Mouse (Mus musculus): Measurements from ENCODE around the gene Arhgef3. TPM values are rescaled to one million over a fixed set of nuclear protein-coding genes. Genes with fewer than 3 reads are reported as not detected.
"Not testable (repeated sequence)": the region's sequence is repeated elsewhere in the genome, so short reads cannot be mapped to it uniquely, and the experiment has no call there.

The Arhgef3 gene
- polyA plus RNA-seq, 1 experiment from 2014 or later = 1.6 TPM

- no peaks in the 10 kb centered on the region for H3K4me1 ChIP-seq
- no peak overlapping the region for H3K9ac ChIP-seq
- H3K27ac ChIP-seq = no peak overlapping the region
- WGBS = 87% methylated on average over 2 of the region's 2 CpGs
- H3K9me3 ChIP-seq (replicated peaks) = no peaks in the 10 kb centered on the region
- no peak overlapping the region for H3K4me2 ChIP-seq
- no peak overlapping the region for H3K4me3 ChIP-seq
- no peaks in the 10 kb centered on the region for H3K27me3 ChIP-seq
- no peaks in the 10 kb centered on the region for H3K36me3 ChIP-seq (ENCODE audit: poor library complexity, severe bottlenecking)
- no peak for ATAC-seq
Measured at GRCm38 (mm10) chr14:27242769-27243168, 128.1 kb downstream of the Arhgef3 start.

GRCm38 (mm10) chr14:27243585-27243984 lies 128.9 kb downstream of the Arhgef3 start:
- H3K27ac ChIP-seq = no peak overlapping the region
- H3K9ac ChIP-seq = no peak overlapping the region
- H3K27me3 ChIP-seq = no peaks in the 10 kb centered on the region
- no peaks in the 10 kb centered on the region for H3K36me3 ChIP-seq (ENCODE audit: poor library complexity, severe bottlenecking)
- H3K9me3 ChIP-seq (replicated peaks) = no peaks in the 10 kb centered on the region
- 84% methylated on average over 5 of the region's 5 CpGs for WGBS
- no peak for ATAC-seq
- H3K4me3 ChIP-seq = no peak overlapping the region
- H3K4me2 ChIP-seq = no peak overlapping the region
- H3K4me1 ChIP-seq = no peaks in the 10 kb centered on the region

- WGBS = 73% methylated on average over 3 of the region's 3 CpGs
- no peak for ATAC-seq
Measured at GRCm38 (mm10) chr14:27244898-27245297, 130.2 kb downstream of the Arhgef3 start.

GRCm38 (mm10) chr14:27246424-27246823 lies 131.7 kb downstream of the Arhgef3 start:
- Histone ChIP-seq H3K4me3 (no peak overlapping the region), H3K36me3 (ENCODE audit: poor library complexity, severe bottlenecking) (no peaks in the 10 kb centered on the region), H3K27ac (no peak overlapping the region), H3K4me2 (no peak overlapping the region), H3K9me3 (replicated peaks) (no peaks in the 10 kb centered on the region), H3K9ac (no peak overlapping the region), H3K4me1 (no peaks in the 10 kb centered on the region), H3K27me3 (no peaks in the 10 kb centered on the region)
- 86% methylated on average over 5 of the region's 5 CpGs for WGBS
- no peak for ATAC-seq

More at GRCm38 (mm10) chr14:27244898-27245297, 130.2 kb downstream of the Arhgef3 start:
- Histone ChIP-seq H3K36me3 (ENCODE audit: poor library complexity, severe bottlenecking) (no peaks in the 10 kb centered on the region), H3K27ac (no peak overlapping the region), H3K4me1 (no peaks in the 10 kb centered on the region), H3K4me2 (no peak overlapping the region), H3K27me3 (no peaks in the 10 kb centered on the region), H3K9ac (no peak overlapping the region), H3K4me3 (no peak overlapping the region), H3K9me3 (replicated peaks) (no peaks in the 10 kb centered on the region)

GRCm38 (mm10) chr14:27246948-27247347 lies 132.2 kb downstream of the Arhgef3 start:
- not testable (repeated sequence) for H3K4me3 ChIP-seq; H3K4me2 ChIP-seq; H3K9ac ChIP-seq; H3K4me1 ChIP-seq; H3K9me3 ChIP-seq (replicated peaks); H3K27ac ChIP-seq; H3K36me3 ChIP-seq (ENCODE audit: poor library complexity, severe bottlenecking); ATAC-seq; H3K27me3 ChIP-seq
- WGBS = 92% methylated on average over 10 of the region's 10 CpGs

GRCm38 (mm10) chr14:27249121-27249520 lies 134.4 kb downstream of the Arhgef3 start:
- Histone ChIP-seq H3K27ac (no peak overlapping the region), H3K9me3 (replicated peaks) (no peaks in the 10 kb centered on the region), H3K36me3 (ENCODE audit: poor library complexity, severe bottlenecking) (no peaks in the 10 kb centered on the region), H3K9ac (no peak overlapping the region), H3K4me2 (no peak overlapping the region), H3K4me1 (no peaks in the 10 kb centered on the region), H3K4me3 (no peak overlapping the region), H3K27me3 (no peaks in the 10 kb centered on the region)
- 96% methylated on average over 1 of the region's 1 CpGs for WGBS
- ATAC-seq = no peak

GRCm38 (mm10) chr14:27250281-27250789 lies 135.6 kb downstream of the Arhgef3 start:
- no peaks in the 10 kb centered on the region for H3K4me1 ChIP-seq
- no peaks in the 10 kb centered on the region for H3K9me3 ChIP-seq (replicated peaks)
- no peak overlapping the region for H3K9ac ChIP-seq
- no peaks in the 10 kb centered on the region for H3K27me3 ChIP-seq
- WGBS = 89% methylated on average over 7 of the region's 7 CpGs
- H3K36me3 ChIP-seq (ENCODE audit: poor library complexity, severe bottlenecking) = no peaks in the 10 kb centered on the region
- H3K4me2 ChIP-seq = no peak overlapping the region
- ATAC-seq = no peak
- H3K27ac ChIP-seq = no peak overlapping the region
- H3K4me3 ChIP-seq = no peak overlapping the region

GRCm38 (mm10) chr14:27253391-27253790 lies 138.7 kb downstream of the Arhgef3 start:
- Histone ChIP-seq H3K9me3 (replicated peaks) (no peaks in the 10 kb centered on the region), H3K27me3 (no peaks in the 10 kb centered on the region), H3K9ac (no peak overlapping the region), H3K4me2 (no peak overlapping the region), H3K4me1 (no peaks in the 10 kb centered on the region), H3K4me3 (no peak overlapping the region), H3K36me3 (ENCODE audit: poor library complexity, severe bottlenecking) (no peaks in the 10 kb centered on the region), H3K27ac (no peak overlapping the region)
- WGBS = 85% methylated on average over 5 of the region's 5 CpGs
- ATAC-seq = no peak

- WGBS = 61% methylated on average over 6 of the region's 6 CpGs
- Histone ChIP-seq H3K9ac (no peak overlapping the region), H3K27me3 (no peaks in the 10 kb centered on the region), H3K4me2 (no peak overlapping the region), H3K9me3 (replicated peaks) (no peaks in the 10 kb centered on the region), H3K36me3 (ENCODE audit: poor library complexity, severe bottlenecking) (no peaks in the 10 kb centered on the region), H3K4me3 (no peak overlapping the region), H3K4me1 (no peaks in the 10 kb centered on the region), H3K27ac (no peak overlapping the region)
- no peak for ATAC-seq
Measured at GRCm38 (mm10) chr14:27262349-27262748, 147.7 kb downstream of the Arhgef3 start.

- H3K4me2 ChIP-seq = no peak overlapping the region
- H3K4me3 ChIP-seq = no peak overlapping the region
- no peak overlapping the region for H3K27ac ChIP-seq
- peaks cover 5% of the 10 kb centered on the region for H3K4me1 ChIP-seq
- 62% methylated on average over 1 of the region's 1 CpGs for WGBS
- H3K9me3 ChIP-seq (replicated peaks) = no peaks in the 10 kb centered on the region
- ATAC-seq = no peak
- no peaks in the 10 kb centered on the region for H3K27me3 ChIP-seq
- no peaks in the 10 kb centered on the region for H3K36me3 ChIP-seq (ENCODE audit: poor library complexity, severe bottlenecking)
- H3K9ac ChIP-seq = no peak overlapping the region
Measured at GRCm38 (mm10) chr14:27266601-27267000, 151.9 kb downstream of the Arhgef3 start.

- Histone ChIP-seq H3K9ac (no peak overlapping the region), H3K27ac (no peak overlapping the region), H3K36me3 (ENCODE audit: poor library complexity, severe bottlenecking) (no peaks in the 10 kb centered on the region), H3K4me3 (no peak overlapping the region), H3K4me1 (peaks cover 17% of the 10 kb centered on the region), H3K27me3 (no peaks in the 10 kb centered on the region), H3K9me3 (replicated peaks) (no peaks in the 10 kb centered on the region), H3K4me2 (no peak overlapping the region)
- WGBS = 57% methylated on average over 5 of the region's 5 CpGs
- ATAC-seq = no peak
Measured at GRCm38 (mm10) chr14:27268137-27268536, 153.4 kb downstream of the Arhgef3 start.

- no peak for ATAC-seq
- Histone ChIP-seq H3K4me2 (no peak overlapping the region), H3K27ac (no peak overlapping the region), H3K9me3 (replicated peaks) (no peaks in the 10 kb centered on the region), H3K36me3 (ENCODE audit: poor library complexity, severe bottlenecking) (no peaks in the 10 kb centered on the region), H3K4me3 (no peak overlapping the region), H3K4me1 (peaks cover 17% of the 10 kb centered on the region), H3K27me3 (no peaks in the 10 kb centered on the region), H3K9ac (no peak overlapping the region)
- 86% methylated on average over 16 of the region's 16 CpGs for WGBS
Measured at GRCm38 (mm10) chr14:27268986-27269700, 154.4 kb downstream of the Arhgef3 start.

- ATAC-seq = no peak
- H3K9ac ChIP-seq = no peak overlapping the region
- H3K9me3 ChIP-seq (replicated peaks) = no peaks in the 10 kb centered on the region
- no peak overlapping the region for H3K27ac ChIP-seq
- H3K36me3 ChIP-seq (ENCODE audit: poor library complexity, severe bottlenecking) = no peaks in the 10 kb centered on the region
- H3K4me2 ChIP-seq = no peak overlapping the region
- WGBS = 79% methylated on average over 4 of the region's 4 CpGs
- H3K4me1 ChIP-seq = peaks cover 17% of the 10 kb centered on the region
- no peak overlapping the region for H3K4me3 ChIP-seq
- no peaks in the 10 kb centered on the region for H3K27me3 ChIP-seq
Measured at GRCm38 (mm10) chr14:27269836-27270235, 155.1 kb downstream of the Arhgef3 start.

Data from forebrain, embryonic 13.5 days (tissue).